Mouse (Mus musculus) heart, postnatal 36 days (tissue): ENCODE data around the gene Fer1l4. TPM values are rescaled to one million over a fixed set of nuclear protein-coding genes. Genes with fewer than 3 reads are reported as not detected.
A peak's percentile ranks its signal among the peaks of the same experiment; 100 is the strongest.

Source experiments
- DNase-seq, 2 experiments: peaks; one replicate each; pipeline ENCODE4 v3.0.0; 2021 to 2022
- intact Hi-C: fragments of 180-260 bp; cut with DNase I; formaldehyde crosslinking; loops from one replicate; pipeline ENCODE4 v1.15.1; 2025
- total RNA-seq, 2 experiments: library from RNA; stranded (reverse); gene quantifications; 2 replicates each; pipeline ENCODE4 v1.2.3; 2021

Gene Fer1l4
- total RNA-seq, 2 experiments from 2014 or later, result not detected

DNA sequence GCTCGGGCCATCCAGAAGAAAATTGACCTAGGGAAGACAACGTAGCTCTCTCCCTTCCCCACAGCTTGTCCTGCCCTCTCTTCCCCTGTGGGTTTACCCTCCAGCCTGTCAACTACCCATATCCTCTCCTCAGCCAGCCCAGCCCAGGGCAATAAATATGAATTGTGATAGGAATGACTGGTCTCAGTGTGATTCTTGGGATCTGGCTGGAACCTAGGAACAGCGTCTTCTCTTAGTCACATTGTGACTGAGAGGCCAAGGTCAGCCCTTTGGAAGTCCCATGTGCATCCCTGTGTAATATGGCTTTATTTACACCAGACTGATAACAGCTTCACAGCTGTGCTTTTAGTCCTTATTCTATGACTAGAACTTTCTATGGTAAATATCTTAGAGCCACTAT, 34.6 kb downstream of the Fer1l4 start:
- DNase-seq, result no peak
- intact Hi-C loops, result no loop called here

DNA sequence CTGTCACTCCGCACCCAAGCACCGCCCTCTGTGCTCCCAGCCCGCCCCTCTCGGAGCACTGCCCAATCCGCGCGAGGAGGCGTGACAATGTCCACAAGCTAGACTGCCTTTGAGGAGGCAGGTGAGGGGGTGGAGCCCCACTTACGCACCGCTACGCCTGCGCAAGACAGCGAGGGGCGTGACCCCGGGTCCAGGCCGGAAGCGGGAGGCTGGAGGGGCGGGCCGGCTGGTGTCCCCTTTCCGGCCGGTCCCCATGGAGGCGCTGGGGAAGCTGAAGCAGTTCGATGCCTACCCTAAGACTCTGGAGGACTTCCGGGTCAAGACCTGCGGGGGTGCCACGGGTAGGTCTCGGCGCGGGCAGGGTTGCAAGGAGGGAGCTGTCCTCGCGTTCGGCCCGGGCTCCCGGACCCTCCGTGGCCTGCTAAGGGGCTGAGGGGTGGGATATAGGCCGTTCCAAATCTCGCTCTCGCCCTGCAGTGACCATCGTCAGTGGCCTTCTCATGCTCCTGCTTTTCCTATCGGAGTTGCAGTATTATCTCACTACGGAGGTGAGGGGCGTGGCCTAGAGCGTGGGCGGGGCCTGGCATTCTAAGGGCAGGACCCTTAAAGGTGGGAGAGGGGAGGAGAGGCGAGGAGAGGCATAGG, 44.7 kb downstream of the Fer1l4 start, which contains the start of the genes 6430550D23Rik and Ergic3:
TSS of gene 6430550D23Rik (minus strand) at position 90 of the 645 bp plus-strand sequence.
TSS of gene Ergic3 (plus strand) at position 158 of the 645 bp plus-strand sequence.
- intact Hi-C loops, result loop anchor here (2.0 kb wide), 1 partner anchor 103 kb away; the partner anchor contains the start of genes Cpne1 and Rbm12
- DNase-seq, result peak; percentile 96 to 97

DNA sequence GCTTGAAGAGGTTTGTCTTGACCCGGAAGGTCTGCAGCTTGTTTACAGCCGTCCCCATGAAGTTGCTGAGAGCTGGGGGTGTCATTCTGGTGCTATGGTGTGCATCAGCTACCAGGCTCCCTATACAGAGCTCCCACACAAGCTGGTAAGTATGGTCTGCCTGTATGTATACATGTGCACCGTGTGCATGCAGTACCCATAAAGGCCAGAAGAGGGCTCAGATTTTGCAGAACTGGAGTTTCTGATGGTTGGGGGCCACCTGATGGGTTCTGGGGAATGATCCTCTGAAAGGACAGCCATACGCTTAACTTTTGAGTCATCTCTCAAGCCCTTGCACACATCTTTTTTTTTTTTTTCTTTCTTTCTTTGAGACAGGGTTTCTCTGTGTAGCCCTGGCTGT, 47.4 kb downstream of the Fer1l4 start:
- intact Hi-C loops, result no loop called here
- no peak for DNase-seq

DNA sequence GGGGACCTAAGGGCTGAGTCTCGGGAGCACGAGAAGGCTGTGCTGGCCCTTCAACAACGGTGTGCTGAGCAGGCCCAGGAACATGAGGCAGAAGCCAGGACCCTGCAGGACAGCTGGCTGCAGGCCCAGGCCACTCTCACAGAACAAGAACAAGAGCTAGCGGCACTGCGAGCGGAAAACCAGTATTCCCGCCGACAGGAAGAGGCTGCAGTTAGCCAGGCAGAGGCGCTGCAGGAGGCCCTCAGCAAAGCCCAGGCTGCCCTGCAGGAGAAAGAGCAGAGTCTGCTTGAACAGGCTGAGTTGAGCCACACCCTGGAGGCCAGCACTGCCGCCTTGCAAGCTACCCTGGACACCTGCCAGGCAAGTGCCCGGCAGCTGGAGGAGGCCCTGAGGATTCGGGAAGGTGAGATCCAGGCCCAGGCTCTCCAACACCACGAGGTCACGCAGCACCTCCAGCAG, 60.9 kb downstream of the Fer1l4 start:
- peak; percentile 49 to 51 for DNase-seq
- intact Hi-C loops, result no loop called here

DNA sequence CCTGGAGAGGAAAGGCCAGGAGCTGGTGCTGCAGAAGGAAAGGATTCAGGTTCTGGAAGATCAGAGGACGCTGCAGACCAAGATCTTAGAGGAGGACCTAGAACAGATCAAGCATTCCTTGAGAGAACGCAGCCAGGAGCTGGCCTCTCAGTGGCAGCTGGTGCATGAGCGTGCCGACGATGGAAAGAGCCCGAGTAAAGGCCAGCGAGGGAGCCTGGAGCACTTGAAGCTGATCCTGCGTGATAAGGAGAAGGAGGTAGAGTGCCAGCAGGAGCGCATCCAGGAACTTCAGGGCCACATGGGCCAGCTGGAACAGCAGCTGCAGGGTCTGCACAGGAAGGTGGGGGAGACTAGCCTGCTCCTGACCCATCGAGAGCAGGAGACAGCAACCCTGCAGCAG, 61.6 kb downstream of the Fer1l4 start:
- DNase-seq, result no peak
- intact Hi-C loops, result no loop called here

DNA sequence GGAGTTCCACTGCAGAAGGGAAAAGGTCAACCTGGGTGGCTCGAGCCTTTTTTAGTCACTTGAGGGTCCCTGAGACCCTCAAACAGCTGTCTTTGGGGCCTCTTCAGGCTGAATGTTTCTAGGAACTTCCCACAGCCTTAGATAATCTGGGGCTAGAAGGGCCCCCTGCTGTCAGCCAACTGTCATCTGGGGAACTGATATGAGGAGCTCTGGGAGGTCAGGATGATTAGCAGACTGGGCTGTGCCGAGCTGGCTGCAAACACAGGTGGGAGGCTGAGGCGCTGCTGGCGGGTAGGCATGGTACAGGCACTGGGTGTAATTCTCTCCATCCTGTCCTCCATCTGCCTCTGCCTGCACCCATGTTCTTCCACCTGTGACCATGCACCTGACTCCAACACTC, 63.7 kb downstream of the Fer1l4 start:
- intact Hi-C loops, result no loop called here
- DNase-seq, result no peak

DNA sequence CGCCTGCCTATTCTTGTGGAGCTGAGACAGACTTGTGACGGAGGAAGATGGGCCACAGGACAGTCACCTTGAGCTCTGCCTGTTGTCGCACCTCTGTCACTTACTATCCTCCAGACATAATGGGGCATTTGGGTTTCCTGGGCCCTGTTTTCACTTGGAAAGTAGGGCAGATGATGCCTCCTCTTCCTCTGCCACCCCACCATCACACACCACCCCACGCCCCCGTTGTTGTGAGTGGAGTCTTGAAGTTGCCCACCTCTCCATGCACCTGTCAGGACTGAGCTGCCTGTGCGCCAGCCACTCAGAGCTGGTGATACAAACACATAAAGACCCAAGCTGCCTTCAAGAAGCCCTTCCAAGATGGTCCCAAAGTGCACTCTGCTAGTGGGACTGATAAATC, 65.6 kb downstream of the Fer1l4 start:
- no peak for DNase-seq
- intact Hi-C loops, result no loop called here

DNA sequence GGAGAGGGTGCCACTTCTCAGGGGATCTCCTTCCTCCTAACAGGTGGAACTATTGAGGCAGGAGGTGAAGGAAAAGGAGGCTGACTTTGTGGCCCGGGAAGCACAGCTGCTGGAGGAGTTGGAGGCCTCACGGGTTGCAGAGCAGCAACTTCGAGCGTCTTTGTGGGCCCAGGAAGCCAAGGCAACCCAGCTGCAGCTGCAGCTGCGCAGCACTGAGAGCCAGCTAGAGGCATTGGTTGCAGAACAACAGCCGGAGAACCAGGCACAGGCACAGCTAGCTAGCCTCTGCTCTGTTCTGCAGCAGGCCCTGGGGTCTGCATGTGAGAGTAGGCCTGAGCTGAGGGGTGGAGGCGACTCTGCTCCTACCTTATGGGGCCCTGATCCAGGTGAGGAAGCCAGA, 67.0 kb downstream of the Fer1l4 start:
- intact Hi-C loops, result no loop called here
- no peak for DNase-seq

DNA sequence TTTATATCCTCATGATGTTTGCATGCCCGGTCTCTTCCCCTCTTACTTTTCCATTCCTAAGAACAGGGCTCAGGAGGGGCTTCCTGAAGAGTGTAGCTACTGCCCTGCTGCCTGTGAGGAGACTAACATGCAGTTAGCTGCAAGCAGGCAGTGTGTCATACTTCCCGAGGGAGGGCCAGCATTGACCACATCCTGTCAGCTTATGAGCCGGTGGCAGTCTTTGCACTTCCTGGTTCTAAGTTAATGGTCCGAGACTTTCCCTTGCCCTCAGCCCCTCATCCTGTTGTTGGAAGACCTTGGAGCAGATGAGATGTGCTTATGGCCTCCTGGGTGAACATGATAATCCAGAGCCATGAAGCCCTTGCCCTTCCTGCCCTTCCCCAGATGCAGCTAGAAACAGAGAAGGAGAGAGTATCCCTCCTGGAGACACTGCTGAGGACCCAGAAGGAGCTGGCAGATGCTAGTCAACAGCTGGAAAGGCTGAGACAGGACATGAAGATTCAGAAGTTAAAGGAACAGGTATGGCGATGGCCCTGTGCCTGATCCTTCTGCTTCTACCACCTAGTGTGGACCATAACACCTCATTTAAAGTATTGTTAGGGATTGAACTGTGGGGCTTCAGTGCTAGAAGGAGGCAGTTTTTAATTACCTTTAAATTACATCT, 73.3 kb downstream of the Fer1l4 start:
- intact Hi-C loops, result no loop called here

DNA sequence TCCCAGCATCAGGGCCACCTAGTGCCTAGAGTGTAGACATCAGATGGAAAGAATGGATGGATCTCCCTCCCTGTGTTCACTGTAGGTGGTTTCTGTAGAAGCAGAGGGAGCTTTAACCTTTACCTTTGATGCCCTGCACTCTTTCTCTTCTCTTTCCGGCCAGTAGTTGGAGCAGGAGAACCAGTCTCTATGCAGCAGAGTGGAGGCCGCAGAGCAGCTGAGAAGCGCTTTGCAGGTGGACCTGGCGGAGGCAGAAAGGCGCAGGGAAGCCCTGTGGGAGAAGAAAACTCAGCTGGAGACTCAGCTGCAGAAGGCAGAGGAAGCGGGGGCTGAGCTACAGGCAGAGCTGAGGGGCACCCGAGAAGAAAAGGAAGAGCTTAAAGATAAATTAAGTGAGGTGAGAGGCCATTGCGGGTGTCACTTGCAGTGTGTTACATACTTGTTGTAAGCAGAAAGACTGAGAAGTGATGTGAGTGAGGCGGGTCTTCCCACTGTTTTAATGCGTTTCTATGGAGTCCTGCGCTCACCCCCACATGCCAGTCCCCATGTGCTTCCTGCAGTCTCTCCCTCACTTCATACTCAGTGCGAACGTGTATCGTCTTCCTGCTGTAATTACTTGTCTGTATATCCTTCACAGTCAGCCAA, 78.5 kb downstream of the Fer1l4 start:
- DNase-seq, result no peak
- intact Hi-C loops, result no loop called here

More for the DNA sequence above, 73.3 kb downstream of the Fer1l4 start:
- DNase-seq, result peak; percentile 44 to 45

DNA sequence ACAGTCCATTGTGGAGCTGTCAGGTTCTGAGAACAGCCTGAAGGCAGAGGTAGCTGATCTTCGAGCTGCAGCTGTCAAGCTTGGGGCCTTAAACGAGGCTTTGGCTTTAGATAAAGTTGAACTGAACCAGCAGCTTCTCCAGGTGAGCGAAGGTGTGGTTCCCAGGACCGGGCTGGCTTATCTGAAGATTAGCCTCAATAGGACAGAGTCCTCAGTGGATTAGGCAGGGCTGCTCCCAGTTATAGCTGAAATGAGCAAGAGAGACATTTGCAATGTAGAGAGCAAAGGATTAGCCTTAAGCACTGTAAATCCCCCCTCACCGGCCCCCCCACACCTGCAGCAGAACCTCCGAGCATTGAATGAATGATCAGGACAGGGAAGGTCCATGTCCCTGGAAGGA, 79.4 kb downstream of the Fer1l4 start:
- intact Hi-C loops, result no loop called here
- no peak for DNase-seq

Other genes starting within 250 kb of the Fer1l4 start
- gene BC029722, start 233.5 kb downstream of the Fer1l4 start, total RNA-seq, result 10 to 100 TPM; 26.2 to 27.7 TPM
- gene Eif6, start 226.0 kb downstream of the Fer1l4 start, total RNA-seq, result 10 to 100 TPM; 50.7 to 53.6 TPM
- gene Fam83c, start 218.1 kb downstream of the Fer1l4 start, total RNA-seq, result not detected
- 100 to 1,000 TPM; 235 to 283 TPM for gene Uqcc1, start 122.6 kb downstream of the Fer1l4 start, total RNA-seq
- not detected for gene Gm15557, start 112.2 kb downstream of the Fer1l4 start, total RNA-seq
- not detected for gene Gdf5, start 107.6 kb downstream of the Fer1l4 start, total RNA-seq
- 1 to 10 TPM; 7.1 to 7.9 TPM for gene Cep250, start 96.5 kb downstream of the Fer1l4 start, total RNA-seq
- gene 6430550D23Rik, start 45.0 kb downstream of the Fer1l4 start, total RNA-seq, result under 1 TPM; 0.16 to 0.31 TPM
- gene Ergic3, start 44.9 kb downstream of the Fer1l4 start, total RNA-seq, result 10 to 100 TPM; 59.7 to 61.4 TPM
- 1 to 10 TPM in 1 of 2 experiments, under 1 TPM in 1; 0.87 to 1.5 TPM for gene Spag4, start 12.2 kb upstream of the Fer1l4 start, total RNA-seq
- gene Cpne1, start 59.0 kb upstream of the Fer1l4 start, total RNA-seq, result 10 to 100 TPM; 15.2 to 17.5 TPM
- gene Rbm12, start 59.0 kb upstream of the Fer1l4 start, total RNA-seq, result 10 to 100 TPM; 11.1 to 11.5 TPM
- 10 to 100 TPM in 1 of 2 experiments, 1 to 10 TPM in 1; 9.0 to 13.6 TPM for gene Gm28036, start 74.1 kb upstream of the Fer1l4 start, total RNA-seq
- gene Romo1, start 91.1 kb upstream of the Fer1l4 start, total RNA-seq, result 100 to 1,000 TPM; 345 to 377 TPM
- gene Nfs1, start 91.2 kb upstream of the Fer1l4 start, total RNA-seq, result 10 to 100 TPM; 86.3 to 93.6 TPM
- 100 to 1,000 TPM; 143 to 146 TPM for gene Rbm39, start 127.3 kb upstream of the Fer1l4 start, total RNA-seq
- 10 to 100 TPM; 19.3 to 23.8 TPM for gene Phf20, start 143.5 kb upstream of the Fer1l4 start, total RNA-seq